Mouse (Mus musculus) MEL (cell line): ENCODE data around the gene Cd99l2. TPM values are rescaled to one million over a fixed set of nuclear protein-coding genes. Genes with fewer than 3 reads are reported as not detected.

Source experiments
- DNase-seq: peaks from one replicate; pipeline ENCODE4 v3.0.0; 2011; ENCODE audit warnings: low read depth, low spot score
- H3K27ac ChIP-seq: 2 replicates; pipeline ENCODE4 v1.5.1; 2012; ENCODE audit warnings: low read depth, mild to moderate bottlenecking, control low read depth, low read length, moderate library complexity; ENCODE audit not compliant: control insufficient read depth
- H3K27me3 ChIP-seq, 2 experiments: fragments of 150-350 bp in 1 of 2; sonication (generic) in 1 of 2; 2 replicates each; pipeline ENCODE4 v1.6.1; 2012; ENCODE audit warnings: low read length in 2 of 2, mild to moderate bottlenecking in 2 of 2, improper control_type of control experiment in 1 of 2, moderate library complexity in 1 of 2; ENCODE audit not compliant: insufficient read depth in 2 of 2, control insufficient read depth in 1 of 2
- H3K36me3 ChIP-seq, 2 experiments: 2 replicates each; pipeline ENCODE4 v1.6.1; 2012 to 2014; ENCODE audit warnings: low read length in 2 of 2, improper control_type of control experiment in 1 of 2, inconsistent platforms in 1 of 2, mild to moderate bottlenecking in 1 of 2; ENCODE audit not compliant: insufficient read depth in 2 of 2, control insufficient read depth in 1 of 2
- H3K4me1 ChIP-seq, 2 experiments: fragments of 150-350 bp in 1 of 2; sonication (generic) in 1 of 2; 2 replicates each; pipeline ENCODE4 v1.6.1; 2012; ENCODE audit warnings: low read length in 2 of 2, improper control_type of control experiment in 1 of 2, mild to moderate bottlenecking in 1 of 2; ENCODE audit not compliant: insufficient read depth in 2 of 2, control insufficient read depth in 1 of 2
- H3K4me3 ChIP-seq, 2 experiments: fragments of 150-350 bp in 1 of 2; sonication (generic) in 1 of 2; 2 replicates each; pipeline ENCODE4 v1.5.1; 2012; ENCODE audit warnings: low read depth in 2 of 2, low read length in 2 of 2, mild to moderate bottlenecking in 2 of 2, moderate library complexity in 2 of 2, control low read depth in 1 of 2, improper control_type of control experiment in 1 of 2; ENCODE audit not compliant: control insufficient read depth in 1 of 2, insufficient read depth in 1 of 2
- H3K79me2 ChIP-seq: 2 replicates; pipeline ENCODE4 v1.6.1; 2012; ENCODE audit warnings: mild to moderate bottlenecking, low read length, moderate library complexity; ENCODE audit not compliant: control insufficient read depth, poor library complexity, insufficient read depth
- H3K9ac ChIP-seq: 2 replicates; pipeline ENCODE4 v1.6.1; 2012; ENCODE audit warnings: low read depth, mild to moderate bottlenecking, control low read depth, low read length, moderate library complexity; ENCODE audit not compliant: control insufficient read depth, poor library complexity, severe bottlenecking
- H3K9me3 ChIP-seq: fragments of 150-350 bp; sonication (generic); replicated peaks from 2 replicates; pipeline ENCODE4 v1.6.1; 2012; ENCODE audit warnings: mild to moderate bottlenecking, low read length, improper control_type of control experiment, moderate library complexity; ENCODE audit not compliant: insufficient read depth
- CHD1 ChIP-seq: IDR thresholded peaks from 2 replicates; pipeline ENCODE4 v1.6.1; 2012; ENCODE audit warnings: low read depth, mild to moderate bottlenecking, inconsistent platforms, low read length, improper control_type of control experiment
- CHD2 ChIP-seq: IDR thresholded peaks from 2 replicates; pipeline ENCODE4 v1.6.1; 2011; ENCODE audit warnings: low read length, improper control_type of control experiment
- E2F4 ChIP-seq: IDR thresholded peaks from 2 replicates; pipeline ENCODE4 v1.6.1; 2011; ENCODE audit warnings: low read depth, low read length, improper control_type of control experiment, borderline replicate concordance
- ELF1 ChIP-seq: IDR thresholded peaks from 2 replicates; pipeline ENCODE4 v1.6.1; 2014; ENCODE audit warnings: low read depth, mild to moderate bottlenecking, inconsistent platforms, low read length, improper control_type of control experiment, moderate library complexity
- GABPA ChIP-seq: IDR thresholded peaks from 2 replicates; pipeline ENCODE4 v1.6.1; 2012; ENCODE audit warnings: low read depth, mild to moderate bottlenecking, inconsistent platforms, low read length, improper control_type of control experiment, moderate library complexity
- GATA1 ChIP-seq: IDR thresholded peaks from 2 replicates; pipeline ENCODE4 v1.6.1; 2011; ENCODE audit warnings: low read depth, low read length, improper control_type of control experiment
- MAFK ChIP-seq: IDR thresholded peaks from 2 replicates; pipeline ENCODE4 v1.6.1; 2011; ENCODE audit warnings: low read depth, mild to moderate bottlenecking, low read length, improper control_type of control experiment, borderline replicate concordance
- MXI1 ChIP-seq: IDR thresholded peaks from 2 replicates; pipeline ENCODE4 v1.6.1; 2011; ENCODE audit warnings: mild to moderate bottlenecking, low read depth, low read length, improper control_type of control experiment
- MYB ChIP-seq: IDR thresholded peaks from 2 replicates; pipeline ENCODE4 v1.6.1; 2011; ENCODE audit warnings: mild to moderate bottlenecking, low read depth, low read length, improper control_type of control experiment
- MYC ChIP-seq: IDR thresholded peaks from 2 replicates; pipeline ENCODE4 v1.6.1; 2011; ENCODE audit warnings: low read depth, mild to moderate bottlenecking, low read length, improper control_type of control experiment, moderate library complexity
- NELFE ChIP-seq: IDR thresholded peaks from 2 replicates; pipeline ENCODE4 v1.6.1; 2011; ENCODE audit warnings: low read depth, low read length, improper control_type of control experiment
- POLR2AphosphoS2 ChIP-seq: IDR thresholded peaks from 2 replicates; pipeline ENCODE4 v1.6.1; 2011; ENCODE audit warnings: low read length, improper control_type of control experiment
- RAD21 ChIP-seq: IDR thresholded peaks from 2 replicates; pipeline ENCODE4 v1.6.1; 2011; ENCODE audit warnings: mild to moderate bottlenecking, low read depth, low read length, improper control_type of control experiment
- SMC3 ChIP-seq: IDR thresholded peaks from 2 replicates; pipeline ENCODE4 v1.6.1; 2011; ENCODE audit warnings: low read depth, low read length, improper control_type of control experiment
- TAL1 ChIP-seq: IDR thresholded peaks from 2 replicates; pipeline ENCODE4 v1.6.1; 2012; ENCODE audit warnings: mild to moderate bottlenecking, inconsistent platforms, low read length, moderate library complexity, mixed read lengths
- TBP ChIP-seq: IDR thresholded peaks from 2 replicates; pipeline ENCODE4 v1.8.0; 2011; ENCODE audit warnings: low read depth, low read length, improper control_type of control experiment
- UBTF ChIP-seq: IDR thresholded peaks from 2 replicates; pipeline ENCODE4 v1.6.1; 2012; ENCODE audit warnings: low read depth, mild to moderate bottlenecking, inconsistent platforms, low read length, improper control_type of control experiment, moderate library complexity, borderline replicate concordance; ENCODE audit not compliant: insufficient read depth
- USF2 ChIP-seq, 2 experiments: IDR thresholded peaks; 2 replicates each; pipeline ENCODE4 v1.6.1; 2011 to 2012; ENCODE audit warnings: improper control_type of control experiment in 2 of 2, low read length in 2 of 2, borderline replicate concordance in 1 of 2, inconsistent platforms in 1 of 2, low read depth in 1 of 2, mild to moderate bottlenecking in 1 of 2; ENCODE audit not compliant: insufficient read depth in 1 of 2
- ZKSCAN1 ChIP-seq: IDR thresholded peaks from 2 replicates; pipeline ENCODE4 v1.6.1; 2012; ENCODE audit warnings: low read depth, mild to moderate bottlenecking, inconsistent platforms, low read length, improper control_type of control experiment, moderate library complexity
- ZNF384 ChIP-seq: IDR thresholded peaks from 2 replicates; pipeline ENCODE4 v1.6.1; 2012; ENCODE audit warnings: low read depth, mild to moderate bottlenecking, inconsistent platforms, low read length, improper control_type of control experiment
- polyA plus RNA-seq, 2 experiments: library from polyadenylated mRNA; stranded (reverse) in 1 of 2; unstranded in 1 of 2; fragments of >175 nt in 1 of 2; fragments of >200 nt in 1 of 2; gene quantifications; 2 replicates each; pipeline versions ENCODE4 v1.2.1 to v1.2.4; 2012; ENCODE audit warnings: low replicate concordance in 2 of 2, low read depth in 1 of 2; ENCODE audit not compliant: insufficient read length in 2 of 2, insufficient read depth in 1 of 2, missing spikeins in 1 of 2
- total RNA-seq: library from RNA; depleted of rRNA; stranded (reverse); fragments of 300-350 nt; gene quantifications from 2 replicates; pipeline ENCODE4 v1.2.3, GENCODE M21; 2012

Gene Cd99l2
- total and polyA plus RNA-seq, 3 experiments, result 7.9 to 12.0 TPM; not detected in 1

- H3K9me3 ChIP-seq, result no peaks in the 10 kb centered on the region
- no peaks in the 10 kb centered on the region for H3K36me3 ChIP-seq
- no peak overlapping the region for H3K27ac ChIP-seq
- no peaks in the 10 kb centered on the region for H3K79me2 ChIP-seq
- H3K4me1 ChIP-seq, result no peaks in the 10 kb centered on the region
- TF ChIP-seq MYB, result no peak
- no peak for TF ChIP-seq CHD1
- TF ChIP-seq CHD2, result no peak
- TF ChIP-seq NELFE, result no peak
- TF ChIP-seq ZNF384, result no peak
- no peak for TF ChIP-seq MAFK
- no peak for TF ChIP-seq MXI1
- no peak for TF ChIP-seq TAL1
- no peak for TF ChIP-seq USF2 (IDR thresholded peaks at IDR 0.05; ENCODE audit: borderline replicate concordance in 1 of 2, insufficient read depth in 1 of 2, low read depth in 1 of 2, low read length in 2 of 2)
- TF ChIP-seq POLR2AphosphoS2, result no peak
- TF ChIP-seq SMC3, result no peak
- TF ChIP-seq ZKSCAN1, result no peak
- DNase-seq, result no peak
- H3K4me3 ChIP-seq, result no peak overlapping the region
- no peak overlapping the region for H3K9ac ChIP-seq
- H3K27me3 ChIP-seq, result no peaks in the 10 kb centered on the region
Observed at GRCm38 (mm10) chrX:71412776-71413175, 79.9 kb downstream of the Cd99l2 start.

GRCm38 (mm10) chrX:71408386-71408785 is 84.3 kb downstream of the Cd99l2 start:
- no peaks in the 10 kb centered on the region for H3K36me3 ChIP-seq
- no peak for TF ChIP-seq POLR2AphosphoS2
- TF ChIP-seq GATA1, result no peak
- TF ChIP-seq MYC, result no peak
- no peak for TF ChIP-seq GABPA
- TF ChIP-seq MAFK, result no peak
- TF ChIP-seq TBP, result no peak
- TF ChIP-seq RAD21, result no peak
- no peak for TF ChIP-seq UBTF
- TF ChIP-seq ELF1, result no peak
- no peak for TF ChIP-seq E2F4

More at GRCm38 (mm10) chrX:71408386-71408785, 84.3 kb downstream of the Cd99l2 start:
- H3K4me3 ChIP-seq, result no peak overlapping the region
- no peak overlapping the region for H3K27ac ChIP-seq
- no peaks in the 10 kb centered on the region for H3K4me1 ChIP-seq
- no peaks in the 10 kb centered on the region for H3K79me2 ChIP-seq
- no peak for DNase-seq
- no peak overlapping the region for H3K9ac ChIP-seq
- H3K27me3 ChIP-seq, result no peaks in the 10 kb centered on the region
- no peaks in the 10 kb centered on the region for H3K9me3 ChIP-seq
